Mouse (Mus musculus): ENCODE measurements around the gene Klra5.
"Not testable (repeated sequence)": the region's sequence is repeated elsewhere in the genome, so short reads cannot be mapped to it uniquely, and the experiment has no call there.

The Klra5 gene

GRCm38 (mm10) chr6:129917476-129917946, at the start of gene Klra5:
Gene Klra5 (minus strand): TSS chr6:129917650.
- DNase-seq = not testable (repeated sequence)

- DNase-seq = no peak
Observed at GRCm38 (mm10) chr6:129916996-129917395, 454 bp downstream of the Klra5 start.

GRCm38 (mm10) chr6:129882525-129882924, 34.9 kb downstream of the Klra5 start:
- no peak for DNase-seq

- DNase-seq = no peak
Observed at GRCm38 (mm10) chr6:129876549-129876948, 40.9 kb downstream of the Klra5 start, which contains the start of gene Klra17. Gene Klra17 (minus strand): TSS chr6:129876672.

GRCm38 (mm10) chr6:129862349-129862748, 55.1 kb downstream of the Klra5 start, which contains the start of gene Gm17631:
Gene Gm17631 (plus strand): TSS chr6:129862649.
- DNase-seq = not testable (repeated sequence)

Measured in cerebellum, postnatal 25 days (tissue).